Mouse (Mus musculus): ENCODE data around the gene Gm8011. TPM values are rescaled to one million over a fixed set of nuclear protein-coding genes. Genes with fewer than 3 reads are reported as not detected.
"Not testable (repeated sequence)": the region's sequence is repeated elsewhere in the genome, so short reads cannot be mapped to it uniquely, and the experiment has no call there.

Gene Gm8011
- not detected for total RNA-seq (2021)
- long read RNA-seq, experiment 1, result 0 reads
- long read RNA-seq, experiment 2, result 0 reads

- intact Hi-C loops (cut with DNase I); H3K27ac ChIP-seq; DNase-seq (ENCODE audit: extremely low spot score in 1 of 2, low spot score in 2 of 2); H3K4me3 ChIP-seq: not testable (repeated sequence)
These were observed at the start of gene Gm8011 for GRCm38 (mm10) chr14:42463581-42463980. TSS of gene Gm8011 (plus strand) at chr14:42463881.

DNA sequence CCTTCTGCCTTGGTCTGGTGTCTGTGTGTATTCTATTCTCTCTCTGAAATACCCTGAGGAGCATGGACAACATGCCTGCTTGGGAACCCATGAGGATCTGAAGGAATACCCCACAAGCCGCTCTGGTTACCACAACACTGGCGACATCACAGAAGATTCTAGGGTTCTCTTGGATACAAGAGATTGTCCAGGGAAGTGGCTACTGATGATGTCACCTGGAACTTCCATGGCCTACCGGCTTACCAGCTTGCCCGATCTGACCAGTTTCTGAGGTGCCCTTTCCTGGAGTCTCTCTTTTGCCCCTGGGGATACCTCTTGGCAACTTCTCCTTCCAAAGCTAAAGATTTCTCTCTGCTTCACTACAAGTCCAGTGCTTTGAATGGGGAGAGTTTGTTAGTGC lies 24.1 kb upstream of the Gm8011 start, which contains the start of gene Gm8005:
TSS of gene Gm8005 (minus strand) at position 101 of the 400 bp plus-strand sequence.
- H3K27ac ChIP-seq; intact Hi-C loops (cut with DNase I); H3K4me3 ChIP-seq; DNase-seq (ENCODE audit: extremely low spot score in 1 of 2, low spot score in 2 of 2): not testable (repeated sequence)

DNA sequence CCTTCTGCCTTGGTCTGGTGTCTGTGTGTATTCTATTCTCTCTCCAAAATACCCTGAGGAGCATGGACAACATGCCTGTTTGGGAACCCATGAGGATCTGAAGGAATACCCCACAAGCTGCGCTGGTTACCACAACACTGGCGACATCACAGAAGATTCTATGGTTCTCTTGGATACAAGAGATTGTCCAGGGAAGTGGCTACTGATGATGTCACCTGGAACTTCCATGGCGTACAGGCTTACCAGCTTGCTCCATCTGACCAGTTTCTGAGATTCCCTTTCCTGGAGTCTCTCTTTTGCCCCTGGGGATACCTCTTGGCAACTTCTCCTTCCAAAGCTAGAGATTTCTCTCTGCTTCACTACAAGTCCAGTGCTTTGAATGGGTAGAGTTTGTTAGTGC lies 38.6 kb downstream of the Gm8011 start, which contains the start of gene Gm8020:
TSS of gene Gm8020 (minus strand) at position 101 of the 400 bp plus-strand sequence.
- H3K27ac ChIP-seq; intact Hi-C loops (cut with DNase I); H3K4me3 ChIP-seq; DNase-seq (ENCODE audit: extremely low spot score in 1 of 2, low spot score in 2 of 2): not testable (repeated sequence)

Other genes with a start within 250 kb of the Gm8011 start
- gene Gm17026, start 203.8 kb upstream of the Gm8011 start, total RNA-seq (2021), result not detected
- not detected for gene Gm9611, start 166.5 kb upstream of the Gm8011 start, total RNA-seq (2021)
- not detected for gene Gm7995, start 153.7 kb upstream of the Gm8011 start, total RNA-seq (2021)
- not detected for gene Gm8005, start 24.2 kb upstream of the Gm8011 start, total RNA-seq (2021)
- gene Gm8020, start 38.5 kb downstream of the Gm8011 start, total RNA-seq (2021), result not detected
- gene Gm8024, start 60.4 kb downstream of the Gm8011 start, total RNA-seq (2021), result not detected
- gene Gm17124, start 136.0 kb downstream of the Gm8011 start, total RNA-seq (2021), result not detected
- gene Gm3633, start 178.0 kb downstream of the Gm8011 start, total RNA-seq (2021), result not detected
- not detected for gene Gm10378, start 192.1 kb downstream of the Gm8011 start, total RNA-seq (2021)